Mouse (Mus musculus) right cerebral cortex, postnatal 25 days (tissue): ENCODE results near the gene Ptcd2.

Source experiments
- DNase-seq: peaks from one replicate; pipeline ENCODE4 v3.0.0; 2022

The Ptcd2 gene

GRCm38 (mm10) chr13:99344599-99345575 lies at the start of gene Ptcd2, which contains the start of gene Mrps27:
Ptcd2 (minus strand) TSS chr13:99344705.
Mrps27 (plus strand) TSS chr13:99344786.
- DNase-seq: peak; percentile 97

- no peak for DNase-seq
Measured at GRCm38 (mm10) chr13:99393128-99393527, 48.6 kb upstream of the Ptcd2 start.

- DNase-seq: peak; percentile 45
Measured at GRCm38 (mm10) chr13:99391417-99391816, 46.9 kb upstream of the Ptcd2 start.

GRCm38 (mm10) chr13:99387901-99388811 lies 43.7 kb upstream of the Ptcd2 start:
- DNase-seq: no peak

GRCm38 (mm10) chr13:99386341-99386740 lies 41.8 kb upstream of the Ptcd2 start:
- no peak for DNase-seq

- no peak for DNase-seq
Measured at GRCm38 (mm10) chr13:99385911-99386310, 41.4 kb upstream of the Ptcd2 start.

- no peak for DNase-seq
Measured at GRCm38 (mm10) chr13:99384555-99385203, 40.2 kb upstream of the Ptcd2 start.

GRCm38 (mm10) chr13:99382373-99382772 lies 37.9 kb upstream of the Ptcd2 start:
- no peak for DNase-seq

GRCm38 (mm10) chr13:99378223-99378622 lies 33.7 kb upstream of the Ptcd2 start:
- DNase-seq: no peak

- DNase-seq: no peak
Measured at GRCm38 (mm10) chr13:99377055-99377454, 32.5 kb upstream of the Ptcd2 start.

GRCm38 (mm10) chr13:99375550-99375949 lies 31.0 kb upstream of the Ptcd2 start:
- peak; percentile 54 for DNase-seq

- DNase-seq: no peak
Measured at GRCm38 (mm10) chr13:99374191-99374590, 29.7 kb upstream of the Ptcd2 start.

GRCm38 (mm10) chr13:99373684-99374083 lies 29.2 kb upstream of the Ptcd2 start:
- DNase-seq: no peak

- no peak for DNase-seq
Measured at GRCm38 (mm10) chr13:99371285-99371684, 26.8 kb upstream of the Ptcd2 start.

- no peak for DNase-seq
Measured at GRCm38 (mm10) chr13:99369103-99369502, 24.6 kb upstream of the Ptcd2 start.

GRCm38 (mm10) chr13:99367554-99368174 lies 23.2 kb upstream of the Ptcd2 start:
- DNase-seq: no peak

GRCm38 (mm10) chr13:99366422-99367175 lies 22.1 kb upstream of the Ptcd2 start:
- DNase-seq: peak; percentile 82

GRCm38 (mm10) chr13:99363866-99364265 lies 19.4 kb upstream of the Ptcd2 start:
- DNase-seq: no peak

GRCm38 (mm10) chr13:99358921-99359320 lies 14.4 kb upstream of the Ptcd2 start:
- no peak for DNase-seq

GRCm38 (mm10) chr13:99356428-99357265 lies 12.1 kb upstream of the Ptcd2 start:
- no peak for DNase-seq

GRCm38 (mm10) chr13:99355861-99356260 lies 11.4 kb upstream of the Ptcd2 start:
- DNase-seq: no peak
